23 mouse cellular contexts compared by ENCODE assay signal in the genomic region with DNA sequence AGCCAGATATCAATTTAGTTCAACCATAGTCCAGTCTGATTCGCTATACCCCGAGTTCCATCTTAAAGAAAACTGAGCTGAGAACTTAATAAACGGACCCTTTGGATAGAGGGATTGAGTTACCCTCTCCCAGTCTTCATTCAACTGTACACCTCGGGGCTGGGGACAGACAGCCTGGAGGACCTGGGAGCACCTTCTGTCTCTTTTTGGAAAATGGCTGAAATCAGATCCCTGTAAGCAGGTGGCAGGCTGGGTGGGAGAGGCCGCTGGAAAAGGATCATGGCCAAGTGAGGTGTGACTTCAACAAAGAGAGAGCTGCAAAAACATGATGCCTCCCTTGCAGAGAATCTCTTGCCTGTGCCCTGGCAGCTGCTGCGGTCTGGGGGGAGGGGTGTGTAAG. TPM values are rescaled to one million over a fixed set of nuclear protein-coding genes. Genes with fewer than 3 reads are reported as not detected.
A peak's percentile ranks its signal among the peaks of the same experiment; 100 is the strongest.
DNase-seq lines count a peak whose midpoint lies in the region; ATAC-seq and TF ChIP-seq lines count a peak whose summit lies in the region.
"Had no signal": no experiment of that assay in that cellular context is flagged by ENCODE, and none has a peak within 500 bp of the region (broad histone marks: within the 10 kb centered on the region; RNA-seq: fewer than 3 reads in every experiment).

No protein-coding gene starts in this region.

- no peaks in the 10 kb centered on the region for H3K36me3 ChIP-seq in kidney, embryonic 15.5 days
- no peaks in the 10 kb centered on the region for H3K36me3 ChIP-seq in kidney, adult 2 months (ENCODE audit: control insufficient read depth, insufficient read depth, low read length)
- H3K36me3 ChIP-seq: embryonic facial prominence, embryonic 10.5 days; embryonic facial prominence, embryonic 12.5 days; forebrain, embryonic 15.5 days had no signal

- no peak for TF ChIP-seq CTCF in kidney, adult 2 months (conservative IDR thresholded peaks at IDR 0.05; ENCODE audit: insufficient read depth, insufficient read length, low read depth, low read length)
- no peak for TF ChIP-seq CTCF in Patski (IDR thresholded peaks at IDR 0.05)

- no peak for TF ChIP-seq POLR2A in kidney, adult 2 months (IDR thresholded peaks at IDR 0.05; ENCODE audit: low read depth, low read length)

- no peak overlapping the region for H3K27ac ChIP-seq in kidney, embryonic 15.5 days
- no peak overlapping the region for H3K27ac ChIP-seq in kidney, adult 2 months (ENCODE audit: insufficient read depth, low read depth, low read length)
- H3K27ac ChIP-seq: embryonic facial prominence, embryonic 10.5 days; embryonic facial prominence, embryonic 12.5 days; forebrain, embryonic 13.5 days; forebrain, embryonic 15.5 days had no signal

- 0 out of 2 replicates have a peak, but pooled peaks cover 2% of the 10 kb centered on the region for H3K4me1 ChIP-seq in kidney, embryonic 15.5 days
- no peaks in the 10 kb centered on the region for H3K4me1 ChIP-seq in kidney, adult 2 months (ENCODE audit: control insufficient read depth, insufficient read depth, low read length)
- H3K4me1 ChIP-seq: embryonic facial prominence, embryonic 12.5 days had no signal

- ATAC-seq in kidney, embryonic 15.5 days (replicated peaks; ENCODE audit: low FRiP score), result 0 out of 2 replicates have a peak, but pooled peaks have one; percentile 54
- peak; percentile 15 for ATAC-seq in Patski
- ATAC-seq: activated CD4-positive, CD25-positive, alpha-beta regulatory T cell, adult 4 months; forebrain, embryonic 13.5 days; forebrain, embryonic 15.5 days; forebrain, postnatal 0 days had no signal

- POLR2A ChIA-PET in Patski (lab: Charles Lee), result no interaction called here

- CTCF ChIA-PET in Patski (lab: Charles Lee), result interaction anchor here (1.3 to 3.8 kb wide), 3 partner anchors 8 to 72 kb away, joined by 4 to 29 read pairs (median 4); no protein-coding TSS in a partner anchor

- no peak overlapping the region for H3K4me2 ChIP-seq in kidney, embryonic 15.5 days
- H3K4me2 ChIP-seq: embryonic facial prominence, embryonic 12.5 days; forebrain, embryonic 13.5 days; forebrain, embryonic 15.5 days had no signal

- no peaks in the 10 kb centered on the region for H3K9me3 ChIP-seq in kidney, embryonic 15.5 days (replicated peaks)
- H3K9me3 ChIP-seq: embryonic facial prominence, embryonic 10.5 days; embryonic facial prominence, embryonic 12.5 days; forebrain, embryonic 13.5 days; forebrain, embryonic 15.5 days had no signal

- no peak overlapping the region for H3K9ac ChIP-seq in kidney, embryonic 15.5 days
- H3K9ac ChIP-seq: embryonic facial prominence, embryonic 12.5 days; forebrain, embryonic 13.5 days; forebrain, embryonic 15.5 days; forebrain, postnatal 0 days had no signal

- in situ Hi-C loops in Patski (cut with MboI; ENCODE audit: low pct_unique_long_range_greater_than_20kb), result loop anchor here (5.0 kb wide), 1 partner anchor 75 kb away; no protein-coding TSS in a partner anchor

- DNase-seq in cerebellum, postnatal 14 days, result peak; percentile 16 to 34
- DNase-seq in cerebellum, postnatal 25 days, result no peak
- DNase-seq in kidney, adult 2 months, result no peak
- no peak for DNase-seq in Patski (ENCODE audit: low read depth, low spot score)
- DNase-seq in retina, embryonic 14.5 days (ENCODE audit: low spot score), result no peak
- DNase-seq: adrenal gland, adult 8-10 months; adrenal gland, postnatal 14 days; adrenal gland, postnatal 36 days; cerebellum, adult 11-12 months; cerebellum, adult 2 months; cerebellum, adult 9-10 months; cerebellum, postnatal 36 days; forebrain, postnatal 0 days had no signal

- no peak overlapping the region for H3K4me3 ChIP-seq in kidney, embryonic 15.5 days (replicated peaks)
- H3K4me3 ChIP-seq in kidney, adult 2 months (ENCODE audit: insufficient read depth, low read depth, low read length), result no peak overlapping the region
- H3K4me3 ChIP-seq: embryonic facial prominence, embryonic 10.5 days; embryonic facial prominence, embryonic 12.5 days; forebrain, embryonic 13.5 days; forebrain, embryonic 15.5 days had no signal

- 43% methylated on average over 6 of the region's 6 CpGs for WGBS in kidney, embryonic 15.5 days
- WGBS in kidney, adult 2 months, result 29% methylated on average over 6 of the region's 6 CpGs

- H3K27me3 ChIP-seq in kidney, embryonic 15.5 days, result peaks cover 26% of the 10 kb centered on the region
- no peaks in the 10 kb centered on the region for H3K27me3 ChIP-seq in kidney, adult 2 months (replicated peaks; ENCODE audit: control insufficient read depth, insufficient read depth, low read length)
- peaks cover 12% of the 10 kb centered on the region for H3K27me3 ChIP-seq in Patski
- H3K27me3 ChIP-seq: forebrain, embryonic 15.5 days had no signal

RNA-seq across cellular contexts. Expression of a gene that starts 9.0 kb away (rescaled TPM):
- polyA plus RNA-seq in kidney, embryonic 15.5 days (2015; fragmentation: Nextera tagmentation; extraction: Ambion mirVana), result 1.7 and 2.1 TPM in 2 replicates
- polyA plus RNA-seq in kidney, adult 2 months (2012; rRNA removed), result 0.42 and 1.1 TPM in 2 replicates
- 0.35 TPM for polyA plus RNA-seq in Patski (2021)

RNA-seq across cellular contexts. Expression of a gene that starts 20.2 kb away (rescaled TPM):
- polyA plus RNA-seq in kidney, embryonic 15.5 days (2015; fragmentation: Nextera tagmentation; extraction: Ambion mirVana), result not detected in 2 replicates
- polyA plus RNA-seq in kidney, adult 2 months (2012; rRNA removed), result 0.12 and 0.13 TPM in 2 replicates
- polyA plus RNA-seq in Patski (2021), result 0.04 TPM
- polyA plus RNA-seq: activated CD4-positive, CD25-positive, alpha-beta regulatory T cell, adult 4 months; C2C12; embryonic facial prominence, embryonic 10.5 days; forebrain, embryonic 11.5 days; forebrain, embryonic 13.5 days; forebrain, embryonic 15.5 days; forebrain, postnatal 0 days had no signal

RNA-seq across cellular contexts. Expression of a gene that starts 34.0 kb away (rescaled TPM):
- polyA plus RNA-seq in kidney, embryonic 15.5 days (2015; fragmentation: Nextera tagmentation; extraction: Ambion mirVana), result not detected in 2 replicates
- 8.1 and 15.8 TPM in 2 replicates for polyA plus RNA-seq in kidney, adult 2 months (2012; rRNA removed)
- polyA plus RNA-seq in Patski (2021), result not detected
- polyA plus RNA-seq: activated CD4-positive, CD25-positive, alpha-beta regulatory T cell, adult 4 months; C2C12; embryonic facial prominence, embryonic 10.5 days; embryonic facial prominence, embryonic 12.5 days; embryonic facial prominence, embryonic 14.5 days; forebrain, embryonic 11.5 days; forebrain, embryonic 13.5 days; forebrain, embryonic 15.5 days; forebrain, postnatal 0 days had no signal

RNA-seq across cellular contexts. Expression of a gene that starts 44.6 kb away (rescaled TPM):
- not detected in 2 replicates for polyA plus RNA-seq in kidney, embryonic 15.5 days (2015; fragmentation: Nextera tagmentation; extraction: Ambion mirVana)
- 0.86 and 3.6 TPM in 2 replicates for polyA plus RNA-seq in kidney, adult 2 months (2012; rRNA removed)
- not detected for polyA plus RNA-seq in Patski (2021)
- polyA plus RNA-seq: activated CD4-positive, CD25-positive, alpha-beta regulatory T cell, adult 4 months; cortical plate, adult 2 months; embryonic facial prominence, embryonic 10.5 days; embryonic facial prominence, embryonic 12.5 days; embryonic facial prominence, embryonic 14.5 days; forebrain, embryonic 11.5 days; forebrain, embryonic 13.5 days; forebrain, embryonic 15.5 days; forebrain, postnatal 0 days had no signal

RNA-seq across cellular contexts. Expression of a gene that starts 51.6 kb away (rescaled TPM):
- polyA plus RNA-seq in kidney, embryonic 15.5 days (2015; fragmentation: Nextera tagmentation; extraction: Ambion mirVana), result 0.36 and 0.49 TPM in 2 replicates
- polyA plus RNA-seq in kidney, adult 2 months (2012; rRNA removed), result 0.29 and 1.2 TPM in 2 replicates
- not detected for polyA plus RNA-seq in Patski (2021)
- polyA plus RNA-seq: C2C12; embryonic facial prominence, embryonic 10.5 days; forebrain, embryonic 11.5 days; forebrain, embryonic 13.5 days; forebrain, embryonic 15.5 days had no signal

Comparison
In these comparisons a context has a peak if more than half of its experiments do, and no peak if none do; other contexts are left out.
1. DNase-seq: peak in cerebellum, postnatal 14 days (2 of 2); none in cerebellum, postnatal 25 days (0 of 2), kidney, adult 2 months (single experiment), Patski (single experiment) and retina, embryonic 14.5 days (single experiment).